Mouse (Mus musculus): Measurements from ENCODE around the gene Lyst.

DNA sequence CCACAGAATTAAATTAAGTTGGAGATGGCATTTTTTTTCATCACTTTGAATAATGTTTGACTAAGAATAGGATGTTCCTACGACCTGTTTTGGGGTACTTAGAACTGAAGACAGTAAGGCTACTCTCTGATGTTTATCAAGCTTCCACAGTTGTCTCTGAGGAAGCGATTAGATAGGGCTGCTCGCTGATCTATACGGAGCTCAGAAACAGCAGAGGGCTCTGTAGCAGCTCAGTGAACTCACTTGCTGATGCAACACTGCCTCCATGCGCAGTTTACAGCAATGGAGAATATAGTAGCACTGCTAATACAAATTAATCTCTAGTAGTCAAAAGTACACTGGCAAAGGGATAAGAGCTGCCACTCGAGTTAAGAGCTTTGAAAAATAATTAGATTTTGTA lies 91.4 kb downstream of the Lyst start:
- TF ChIP-seq CTCF (conservative IDR thresholded peaks at IDR 0.05; ENCODE audit: insufficient read depth, insufficient read length, low read depth, low read length) (no peak), POLR2A (IDR thresholded peaks at IDR 0.05; ENCODE audit: low read depth, low read length) (no peak)

Measured in kidney, adult 2 months (tissue).